Mouse (Mus musculus): ENCODE data around the gene Sipa1l3. TPM values are rescaled to one million over a fixed set of nuclear protein-coding genes. Genes with fewer than 3 reads are reported as not detected.

The Sipa1l3 gene
- total and polyA plus RNA-seq, 2 experiments from 2014 or later = 19.7 to 110 TPM

DNA sequence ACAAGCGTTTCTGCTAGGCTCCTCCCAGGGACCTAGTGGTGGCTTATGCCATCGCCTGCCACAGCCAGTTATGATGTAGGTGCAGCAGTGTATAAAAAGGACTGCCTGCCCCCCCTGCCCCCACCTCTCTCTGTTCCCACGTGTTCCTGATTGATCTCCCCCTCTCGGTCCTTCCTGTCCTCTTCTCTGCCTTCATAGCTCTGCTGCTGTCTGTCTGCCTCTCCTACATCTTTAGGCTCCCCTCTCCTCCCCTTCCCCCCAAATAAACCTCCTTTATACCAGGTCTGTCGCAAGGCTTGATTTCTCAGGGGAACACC is 150.5 kb downstream of the Sipa1l3 start:
- H3K36me3 ChIP-seq (ENCODE audit: insufficient read depth, low read length) = peaks cover 15% of the 10 kb centered on the region; the same call in 1 of the 2 replicates
- WGBS = 38% methylated on average over 5 of the region's 5 CpGs
- H3K27ac ChIP-seq = peak overlapping the region; percentile 90
- 0 out of 2 replicates have a peak, but pooled peaks cover 3% of the 10 kb centered on the region for H3K4me1 ChIP-seq (ENCODE audit: insufficient read depth, low read length)
- no peak overlapping the region for H3K4me3 ChIP-seq (ENCODE audit: low read length)
- no peak overlapping the region for H3K9ac ChIP-seq (replicated peaks; ENCODE audit: low read length)
- TF ChIP-seq CTCF (IDR thresholded peaks at IDR 0.05; ENCODE audit: low read depth) = peak; percentile 8; the same call in 1 of the 2 replicates
- H3K27me3 ChIP-seq (ENCODE audit: insufficient read depth, low read length) = no peaks in the 10 kb centered on the region
- DNase-seq (ENCODE audit: low spot score) (no peak), ATAC-seq (no peak)
- H3K4me2 ChIP-seq (ENCODE audit: low read depth, low read length) = no peak overlapping the region
- H3K9me3 ChIP-seq (ENCODE audit: low read length) = no peaks in the 10 kb centered on the region

GRCm38 (mm10) chr7:29367166-29368003 is 151.1 kb downstream of the Sipa1l3 start:
- Histone ChIP-seq H3K4me1 (ENCODE audit: insufficient read depth, low read length) (0 out of 2 replicates have a peak, but pooled peaks cover 3% of the 10 kb centered on the region), H3K4me3 (ENCODE audit: low read length) (no peak overlapping the region), H3K27ac (peak overlapping the region; percentile 90), H3K9me3 (ENCODE audit: low read length) (no peaks in the 10 kb centered on the region), H3K9ac (replicated peaks; ENCODE audit: low read length) (no peak overlapping the region), H3K27me3 (ENCODE audit: insufficient read depth, low read length) (no peaks in the 10 kb centered on the region), H3K36me3 (ENCODE audit: insufficient read depth, low read length) (peaks cover 21% of the 10 kb centered on the region; the same call in 1 of the 2 replicates), H3K4me2 (ENCODE audit: low read depth, low read length) (no peak overlapping the region)
- ATAC-seq (peak; percentile 94), DNase-seq (ENCODE audit: low spot score) (peak; percentile 83)
- WGBS = 60% methylated on average over 13 of the region's 13 CpGs
- no peak for TF ChIP-seq CTCF (IDR thresholded peaks at IDR 0.05; ENCODE audit: low read depth)

- 19% methylated on average over 4 of the region's 4 CpGs for WGBS
- Histone ChIP-seq H3K36me3 (ENCODE audit: insufficient read depth, low read length) (peaks cover 17% of the 10 kb centered on the region; the same call in 1 of the 2 replicates), H3K4me3 (ENCODE audit: low read length) (no peak overlapping the region), H3K27me3 (ENCODE audit: insufficient read depth, low read length) (no peaks in the 10 kb centered on the region), H3K9ac (replicated peaks; ENCODE audit: low read length) (no peak overlapping the region), H3K9me3 (ENCODE audit: low read length) (no peaks in the 10 kb centered on the region), H3K4me1 (ENCODE audit: insufficient read depth, low read length) (0 out of 2 replicates have a peak, but pooled peaks cover 3% of the 10 kb centered on the region), H3K27ac (no peak overlapping the region), H3K4me2 (ENCODE audit: low read depth, low read length) (no peak overlapping the region)
- ATAC-seq (no peak), DNase-seq (ENCODE audit: low spot score) (peak; percentile 66)
- TF ChIP-seq CTCF (IDR thresholded peaks at IDR 0.05; ENCODE audit: low read depth) = peak; percentile 77
These were observed 154.4 kb downstream of the Sipa1l3 start for GRCm38 (mm10) chr7:29364052-29364451.

- no peak overlapping the region for H3K27ac ChIP-seq
- no peak for ATAC-seq
- 85% methylated on average over 13 of the region's 13 CpGs for WGBS
- H3K4me3 ChIP-seq (ENCODE audit: low read length) = no peak overlapping the region
- no peak overlapping the region for H3K4me2 ChIP-seq (ENCODE audit: low read depth, low read length)
- no peak for DNase-seq (ENCODE audit: low spot score)
- no peaks in the 10 kb centered on the region for H3K9me3 ChIP-seq (ENCODE audit: low read length)
- H3K9ac ChIP-seq (replicated peaks; ENCODE audit: low read length) = no peak overlapping the region
- TF ChIP-seq CTCF (IDR thresholded peaks at IDR 0.05; ENCODE audit: low read depth) = no peak
- H3K27me3 ChIP-seq (ENCODE audit: insufficient read depth, low read length) = no peaks in the 10 kb centered on the region
- H3K4me1 ChIP-seq (ENCODE audit: insufficient read depth, low read length) = no peaks in the 10 kb centered on the region
- peaks cover 30% of the 10 kb centered on the region; the same call in 1 of the 2 replicates for H3K36me3 ChIP-seq (ENCODE audit: insufficient read depth, low read length)
These were observed 156.9 kb downstream of the Sipa1l3 start for GRCm38 (mm10) chr7:29361497-29361896.

DNA sequence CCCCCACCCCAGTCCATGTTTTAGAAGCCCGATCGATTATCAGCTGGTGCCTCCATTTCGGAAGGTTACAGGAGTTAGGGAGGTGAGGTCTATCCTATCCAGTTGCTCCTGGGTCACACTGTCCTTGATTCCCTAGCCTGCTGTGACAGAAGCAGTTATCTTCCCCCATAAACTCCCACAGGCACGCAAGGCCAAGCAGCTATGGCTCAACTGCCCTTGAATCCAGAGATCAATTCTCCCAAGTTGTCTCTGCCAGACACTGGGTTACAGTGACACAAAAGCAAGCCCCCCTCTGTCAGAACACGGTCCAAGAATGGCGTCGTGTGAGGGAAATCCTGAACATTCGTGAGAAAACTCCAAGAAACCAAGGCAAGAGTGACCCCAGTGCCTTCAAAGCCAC is 163.0 kb downstream of the Sipa1l3 start:
- Histone ChIP-seq H3K4me2 (ENCODE audit: low read depth, low read length) (no peak overlapping the region), H3K36me3 (ENCODE audit: insufficient read depth, low read length) (peaks cover 38% of the 10 kb centered on the region), H3K9ac (replicated peaks; ENCODE audit: low read length) (no peak overlapping the region), H3K27ac (no peak overlapping the region), H3K4me1 (ENCODE audit: insufficient read depth, low read length) (no peaks in the 10 kb centered on the region), H3K9me3 (ENCODE audit: low read length) (no peaks in the 10 kb centered on the region), H3K4me3 (ENCODE audit: low read length) (no peak overlapping the region), H3K27me3 (ENCODE audit: insufficient read depth, low read length) (no peaks in the 10 kb centered on the region)
- WGBS = 89% methylated on average over 8 of the region's 8 CpGs
- DNase-seq (ENCODE audit: low spot score) (no peak), ATAC-seq (no peak)
- no peak for TF ChIP-seq CTCF (IDR thresholded peaks at IDR 0.05; ENCODE audit: low read depth)

DNA sequence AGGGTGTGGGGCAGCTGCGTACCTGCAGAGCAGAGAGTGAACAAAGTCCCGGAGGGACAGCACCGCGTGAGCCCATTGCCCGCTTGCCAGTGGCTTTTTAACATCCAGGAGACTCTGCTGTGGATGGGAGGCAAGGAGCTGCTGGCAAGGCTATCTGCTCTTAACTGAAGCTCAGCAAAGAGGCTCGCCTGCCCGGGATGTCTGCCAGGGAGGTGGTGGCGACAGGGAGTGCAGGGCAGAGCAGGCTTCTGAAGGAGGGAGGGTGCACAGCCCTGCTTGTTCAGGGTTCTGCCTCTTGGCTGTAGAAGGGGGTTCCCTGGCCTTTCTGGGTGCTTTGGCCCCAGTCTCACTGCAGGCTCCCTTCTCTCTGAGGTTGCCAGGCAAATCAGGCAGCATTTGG is 164.3 kb downstream of the Sipa1l3 start:
- no peaks in the 10 kb centered on the region for H3K4me1 ChIP-seq (ENCODE audit: insufficient read depth, low read length)
- DNase-seq (ENCODE audit: low spot score) (peak; percentile 56), ATAC-seq (no peak)
- no peak overlapping the region for H3K9ac ChIP-seq (replicated peaks; ENCODE audit: low read length)
- TF ChIP-seq CTCF (IDR thresholded peaks at IDR 0.05; ENCODE audit: low read depth) = no peak
- H3K4me2 ChIP-seq (ENCODE audit: low read depth, low read length) = no peak overlapping the region
- no peak overlapping the region for H3K4me3 ChIP-seq (ENCODE audit: low read length)
- no peaks in the 10 kb centered on the region for H3K9me3 ChIP-seq (ENCODE audit: low read length)
- peaks cover 50% of the 10 kb centered on the region for H3K36me3 ChIP-seq (ENCODE audit: insufficient read depth, low read length)
- WGBS = 68% methylated on average over 8 of the region's 8 CpGs
- no peaks in the 10 kb centered on the region for H3K27me3 ChIP-seq (ENCODE audit: insufficient read depth, low read length)
- no peak overlapping the region for H3K27ac ChIP-seq

DNA sequence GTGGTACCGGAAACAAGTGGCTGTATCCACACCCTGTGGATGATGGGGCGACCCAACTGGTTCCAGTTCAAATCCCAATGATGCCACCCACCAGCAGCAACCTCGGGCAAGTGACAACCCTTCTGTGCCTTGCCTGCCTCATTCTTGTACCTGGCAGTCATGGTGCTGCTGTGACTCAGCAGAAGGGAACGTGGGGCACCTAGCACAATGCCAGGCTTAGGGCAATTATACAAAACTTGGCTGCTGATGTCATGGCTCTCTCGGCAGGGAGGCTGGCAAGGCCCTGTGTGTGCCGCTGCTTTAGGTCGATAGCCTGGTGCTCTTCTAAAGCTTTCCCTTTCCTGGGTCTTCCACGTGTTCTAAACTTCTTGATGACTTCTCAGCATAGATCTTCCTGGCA is 166.2 kb downstream of the Sipa1l3 start:
- TF ChIP-seq CTCF (IDR thresholded peaks at IDR 0.05; ENCODE audit: low read depth) = no peak
- no peak overlapping the region for H3K4me3 ChIP-seq (ENCODE audit: low read length)
- ATAC-seq (no peak), DNase-seq (ENCODE audit: low spot score) (no peak)
- no peaks in the 10 kb centered on the region for H3K27me3 ChIP-seq (ENCODE audit: insufficient read depth, low read length)
- peaks cover 45% of the 10 kb centered on the region for H3K36me3 ChIP-seq (ENCODE audit: insufficient read depth, low read length)
- H3K9ac ChIP-seq (replicated peaks; ENCODE audit: low read length) = no peak overlapping the region
- no peaks in the 10 kb centered on the region for H3K4me1 ChIP-seq (ENCODE audit: insufficient read depth, low read length)
- no peak overlapping the region for H3K4me2 ChIP-seq (ENCODE audit: low read depth, low read length)
- 78% methylated on average over 8 of the region's 8 CpGs for WGBS
- H3K9me3 ChIP-seq (ENCODE audit: low read length) = no peaks in the 10 kb centered on the region
- no peak overlapping the region for H3K27ac ChIP-seq

All from hindbrain, postnatal 0 days (tissue).